Mouse (Mus musculus): Measurements from ENCODE around the gene Fam98b. TPM values are rescaled to one million over a fixed set of nuclear protein-coding genes. Genes with fewer than 3 reads are reported as not detected.
A peak's percentile ranks its signal among the peaks of the same experiment; 100 is the strongest.

Fam98b gene
- polyA plus RNA-seq, 1 experiment, result 12.7 TPM

GRCm38 (mm10) chr2:117219536-117219935 is 30.0 kb upstream of the Fam98b start:
- TF ChIP-seq CTCF (IDR thresholded peaks at IDR 0.05; ENCODE audit: control insufficient read depth, insufficient read depth, low read length) (no peak), POLR2A (IDR thresholded peaks at IDR 0.05; ENCODE audit: borderline replicate concordance, control insufficient read depth, low read depth, low read length) (no peak)
- H3K4me1 ChIP-seq (ENCODE audit: control insufficient read depth, insufficient read depth, low read length), result no peaks in the 10 kb centered on the region
- H3K27ac ChIP-seq (ENCODE audit: control insufficient read depth, insufficient read depth, low read depth, low read length, poor library complexity), result no peak overlapping the region
- H3K4me3 ChIP-seq (replicated peaks; ENCODE audit: control insufficient read depth, low read depth, low read length), result no peak overlapping the region
- WGBS, result 87% methylated on average over 4 of the region's 4 CpGs

- WGBS, result 77% methylated on average over 9 of the region's 9 CpGs
- TF ChIP-seq CTCF (IDR thresholded peaks at IDR 0.05; ENCODE audit: control insufficient read depth, insufficient read depth, low read length) (no peak), POLR2A (IDR thresholded peaks at IDR 0.05; ENCODE audit: borderline replicate concordance, control insufficient read depth, low read depth, low read length) (no peak)
- no peak overlapping the region for H3K4me3 ChIP-seq (replicated peaks; ENCODE audit: control insufficient read depth, low read depth, low read length)
- H3K27ac ChIP-seq (ENCODE audit: control insufficient read depth, insufficient read depth, low read depth, low read length, poor library complexity), result no peak overlapping the region
- no peaks in the 10 kb centered on the region for H3K4me1 ChIP-seq (ENCODE audit: control insufficient read depth, insufficient read depth, low read length)
Observed at GRCm38 (mm10) chr2:117222651-117223050, 26.9 kb upstream of the Fam98b start.

- no peak overlapping the region for H3K4me3 ChIP-seq (replicated peaks; ENCODE audit: control insufficient read depth, low read depth, low read length)
- H3K27ac ChIP-seq (ENCODE audit: control insufficient read depth, insufficient read depth, low read depth, low read length, poor library complexity), result no peak overlapping the region
- WGBS, result 86% methylated on average over 11 of the region's 11 CpGs
- TF ChIP-seq POLR2A (IDR thresholded peaks at IDR 0.05; ENCODE audit: borderline replicate concordance, control insufficient read depth, low read depth, low read length) (no peak), CTCF (IDR thresholded peaks at IDR 0.05; ENCODE audit: control insufficient read depth, insufficient read depth, low read length) (no peak)
- H3K4me1 ChIP-seq (ENCODE audit: control insufficient read depth, insufficient read depth, low read length), result no peaks in the 10 kb centered on the region
Observed at GRCm38 (mm10) chr2:117228601-117229125, 20.9 kb upstream of the Fam98b start.

GRCm38 (mm10) chr2:117230261-117230660 is 19.3 kb upstream of the Fam98b start:
- no peak overlapping the region for H3K27ac ChIP-seq (ENCODE audit: control insufficient read depth, insufficient read depth, low read depth, low read length, poor library complexity)
- 90% methylated on average over 7 of the region's 7 CpGs for WGBS
- H3K4me3 ChIP-seq (replicated peaks; ENCODE audit: control insufficient read depth, low read depth, low read length), result no peak overlapping the region
- TF ChIP-seq CTCF (IDR thresholded peaks at IDR 0.05; ENCODE audit: control insufficient read depth, insufficient read depth, low read length), result no peak
- no peak for TF ChIP-seq POLR2A (IDR thresholded peaks at IDR 0.05; ENCODE audit: borderline replicate concordance, control insufficient read depth, low read depth, low read length)
- no peaks in the 10 kb centered on the region for H3K4me1 ChIP-seq (ENCODE audit: control insufficient read depth, insufficient read depth, low read length)

- 5% methylated on average over 13 of the region's 13 CpGs for WGBS
- Histone ChIP-seq H3K4me1 (ENCODE audit: control insufficient read depth, insufficient read depth, low read length) (no peaks in the 10 kb centered on the region), H3K4me3 (replicated peaks; ENCODE audit: control insufficient read depth, low read depth, low read length) (no peak overlapping the region), H3K27ac (ENCODE audit: control insufficient read depth, insufficient read depth, low read depth, low read length, poor library complexity) (no peak overlapping the region)
- TF ChIP-seq POLR2A (IDR thresholded peaks at IDR 0.05; ENCODE audit: borderline replicate concordance, control insufficient read depth, low read depth, low read length) (no peak), CTCF (IDR thresholded peaks at IDR 0.05; ENCODE audit: control insufficient read depth, insufficient read depth, low read length) (peak; percentile 80)
Observed at GRCm38 (mm10) chr2:117231257-117231656, 18.3 kb upstream of the Fam98b start.

- TF ChIP-seq POLR2A (IDR thresholded peaks at IDR 0.05; ENCODE audit: borderline replicate concordance, control insufficient read depth, low read depth, low read length) (no peak), CTCF (IDR thresholded peaks at IDR 0.05; ENCODE audit: control insufficient read depth, insufficient read depth, low read length) (no peak)
- Histone ChIP-seq H3K27ac (ENCODE audit: control insufficient read depth, insufficient read depth, low read depth, low read length, poor library complexity) (no peak overlapping the region), H3K4me1 (ENCODE audit: control insufficient read depth, insufficient read depth, low read length) (no peaks in the 10 kb centered on the region), H3K4me3 (replicated peaks; ENCODE audit: control insufficient read depth, low read depth, low read length) (no peak overlapping the region)
- WGBS, result 48% methylated on average over 4 of the region's 4 CpGs
Observed at GRCm38 (mm10) chr2:117241953-117242352, 7.6 kb upstream of the Fam98b start.

GRCm38 (mm10) chr2:117250001-117250510 is 517 bp downstream of the Fam98b start:
- under 1% methylated on average over 24 of the region's 24 CpGs for WGBS
- peak overlapping the region; percentile 92 for H3K4me3 ChIP-seq (replicated peaks; ENCODE audit: control insufficient read depth, low read depth, low read length)
- 0 out of 2 replicates have a peak overlapping the region, but pooled peaks have one; percentile 54 for H3K27ac ChIP-seq (ENCODE audit: control insufficient read depth, insufficient read depth, low read depth, low read length, poor library complexity)

GRCm38 (mm10) chr2:117255415-117255814 is 5.9 kb downstream of the Fam98b start:
- WGBS, result 84% methylated on average over 2 of the region's 2 CpGs
- Histone ChIP-seq H3K4me3 (replicated peaks; ENCODE audit: control insufficient read depth, low read depth, low read length) (no peak overlapping the region), H3K4me1 (ENCODE audit: control insufficient read depth, insufficient read depth, low read length) (no peaks in the 10 kb centered on the region; the same call in 1 of the 2 replicates), H3K27ac (ENCODE audit: control insufficient read depth, insufficient read depth, low read depth, low read length, poor library complexity) (no peak overlapping the region)
- TF ChIP-seq POLR2A (IDR thresholded peaks at IDR 0.05; ENCODE audit: borderline replicate concordance, control insufficient read depth, low read depth, low read length), result no peak
- TF ChIP-seq CTCF (IDR thresholded peaks at IDR 0.05; ENCODE audit: control insufficient read depth, insufficient read depth, low read length), result no peak

More at GRCm38 (mm10) chr2:117250001-117250510, 517 bp downstream of the Fam98b start:
- no peaks in the 10 kb centered on the region; the same call in 1 of the 2 replicates for H3K4me1 ChIP-seq (ENCODE audit: control insufficient read depth, insufficient read depth, low read length)
- TF ChIP-seq POLR2A (IDR thresholded peaks at IDR 0.05; ENCODE audit: borderline replicate concordance, control insufficient read depth, low read depth, low read length), result no peak

Measured in bone marrow, adult 2 months (tissue).